Mouse (Mus musculus) myocyte (in vitro differentiated cells): Measurements from ENCODE around the gene Ptprr. TPM values are rescaled to one million over a fixed set of nuclear protein-coding genes. Genes with fewer than 3 reads are reported as not detected.
A peak's percentile ranks its signal among the peaks of the same experiment; 100 is the strongest.

Source experiments
- H3K27me3 ChIP-seq: one replicate; pipeline ENCODE4 v1.6.1; 2011; ENCODE audit not compliant: control insufficient read depth, insufficient read depth, insufficient read length
- H3K36me3 ChIP-seq: one replicate; pipeline ENCODE4 v1.6.1; 2011; ENCODE audit not compliant: control insufficient read depth, insufficient read depth
- H3K4me2 ChIP-seq: one replicate; pipeline ENCODE4 v1.6.1; 2011; ENCODE audit warnings: low read depth, control low read depth
- H3K4me3 ChIP-seq: one replicate; pipeline ENCODE4 v1.5.1; 2011; ENCODE audit warnings: mild to moderate bottlenecking, control low read depth, moderate library complexity
- H3K79me2 ChIP-seq: one replicate; pipeline ENCODE4 v1.6.1; 2011; ENCODE audit not compliant: control insufficient read depth, insufficient read depth
- H3ac ChIP-seq: one replicate; pipeline ENCODE4 v1.6.1; 2011; ENCODE audit not compliant: control insufficient read depth, insufficient read length
- CEBPB ChIP-seq: IDR thresholded peaks from 2 replicates; pipeline ENCODE4 v1.6.1; 2011; ENCODE audit warnings: mild to moderate bottlenecking, moderate library complexity; ENCODE audit not compliant: poor library complexity, insufficient read depth, severe bottlenecking
- E2F4 ChIP-seq: IDR thresholded peaks from one replicate; pipeline ENCODE4 v1.6.1; 2011; ENCODE audit warnings: mild to moderate bottlenecking, control low read depth, moderate library complexity; ENCODE audit not compliant: insufficient read depth
- MAX ChIP-seq: IDR thresholded peaks from one replicate; pipeline ENCODE4 v1.6.1; 2011; ENCODE audit warnings: low read depth, mild to moderate bottlenecking, control low read depth
- MYOD1 ChIP-seq, 3 experiments: IDR thresholded peaks; one replicate each; pipeline ENCODE4 v1.6.1; 2011; ENCODE audit warnings: control low read depth in 2 of 3, low read depth in 2 of 3, mild to moderate bottlenecking in 2 of 3, moderate library complexity in 1 of 3; ENCODE audit not compliant: insufficient read length in 2 of 3, control insufficient read depth in 1 of 3
- MYOG ChIP-seq, 3 experiments: IDR thresholded peaks; one replicate each; pipeline ENCODE4 v1.6.1; 2011; ENCODE audit warnings: control low read depth in 2 of 3, low read depth in 2 of 3, mild to moderate bottlenecking in 2 of 3; ENCODE audit not compliant: insufficient read length in 2 of 3, control insufficient read depth in 1 of 3, insufficient read depth in 1 of 3
- POLR2A ChIP-seq: IDR thresholded peaks from one replicate; pipeline ENCODE4 v1.6.1; 2011; ENCODE audit warnings: low read depth, mild to moderate bottlenecking, control low read depth, moderate library complexity; ENCODE audit not compliant: insufficient read length
- POLR2AphosphoS2 ChIP-seq: IDR thresholded peaks from one replicate; pipeline ENCODE4 v1.6.1; 2011; ENCODE audit warnings: low read depth, control low read depth; ENCODE audit not compliant: insufficient read length
- REST ChIP-seq: IDR thresholded peaks from one replicate; pipeline ENCODE4 v1.6.1; 2011; ENCODE audit warnings: mild to moderate bottlenecking, control low read depth, moderate library complexity; ENCODE audit not compliant: insufficient read depth, insufficient read length
- SRF ChIP-seq: IDR thresholded peaks from one replicate; pipeline ENCODE4 v1.6.1; 2011; ENCODE audit warnings: low read depth; ENCODE audit not compliant: control insufficient read depth, insufficient read length
- TCF12 ChIP-seq: IDR thresholded peaks from one replicate; pipeline ENCODE4 v1.6.1; 2011; ENCODE audit warnings: mild to moderate bottlenecking, control low read depth; ENCODE audit not compliant: poor library complexity, insufficient read depth, severe bottlenecking
- TCF3 ChIP-seq: IDR thresholded peaks from one replicate; pipeline ENCODE4 v1.6.1; 2011; ENCODE audit warnings: low read depth, control low read depth; ENCODE audit not compliant: insufficient read length
- USF1 ChIP-seq: IDR thresholded peaks from one replicate; pipeline ENCODE4 v1.6.1; 2011; ENCODE audit warnings: low read depth, mild to moderate bottlenecking, control low read depth, moderate library complexity
- polyA plus RNA-seq: library from polyadenylated mRNA; unstranded; fragments of >200 nt; fragmentation: generic; extraction: Trizol; gene quantifications from one replicate; pipeline ENCODE4 v1.2.1, GENCODE M21; 2012; ENCODE audit warnings: missing spikeins

Gene Ptprr
- polyA plus RNA-seq, 1 experiment, result 0.11 TPM

- H3K36me3 ChIP-seq, result no peaks in the 10 kb centered on the region
- no peaks in the 10 kb centered on the region for H3K27me3 ChIP-seq
- H3K79me2 ChIP-seq, result no peaks in the 10 kb centered on the region
- no peak overlapping the region for H3K4me3 ChIP-seq
- TF ChIP-seq POLR2A (no peak), USF1 (no peak), MAX (no peak), REST (no peak), MYOD1 (IDR thresholded peaks at IDR 0.05; ENCODE audit: control insufficient read depth in 1 of 3, insufficient read length in 2 of 3, low read depth in 2 of 3) (no peak), SRF (no peak), MYOG (IDR thresholded peaks at IDR 0.05; ENCODE audit: control insufficient read depth in 1 of 3, insufficient read depth in 1 of 3, insufficient read length in 2 of 3, low read depth in 2 of 3) (no peak), E2F4 (no peak), CEBPB (no peak), POLR2AphosphoS2 (no peak), TCF12 (no peak), TCF3 (no peak)
- H3ac ChIP-seq, result no peak overlapping the region
- H3K4me2 ChIP-seq, result no peak overlapping the region
Measured at GRCm38 (mm10) chr10:116290483-116290882, 272.5 kb downstream of the Ptprr start.

DNA sequence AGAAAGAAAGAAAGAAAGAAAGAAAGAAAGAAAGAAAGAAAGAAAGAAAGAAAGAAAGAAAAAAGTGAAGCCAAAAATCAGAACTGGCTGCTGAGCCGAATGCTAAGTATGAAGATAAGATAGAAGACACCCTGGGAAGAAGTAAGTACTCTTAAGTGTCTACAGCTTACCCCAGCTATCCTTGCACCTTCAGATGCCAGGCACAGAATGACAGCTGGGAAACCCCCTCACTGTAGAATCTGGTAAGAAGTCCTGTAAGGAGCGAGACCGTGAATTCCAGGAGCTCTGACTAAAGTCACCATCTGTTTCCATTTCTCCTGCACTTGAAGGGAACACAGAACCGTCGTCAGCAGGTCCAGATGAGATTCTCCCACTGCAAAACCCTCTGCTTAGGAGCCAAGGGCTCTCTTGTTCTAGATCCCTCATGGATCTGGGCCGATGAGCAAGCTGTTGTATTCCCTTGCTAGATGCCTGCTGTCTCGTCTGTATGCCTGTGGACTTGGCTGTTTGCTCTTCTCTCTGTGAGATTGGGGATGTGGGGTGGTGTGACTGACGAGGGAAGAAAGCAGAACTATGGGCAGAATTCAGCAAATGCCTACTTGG is 273.2 kb downstream of the Ptprr start:
- H3ac ChIP-seq, result no peak overlapping the region

DNA sequence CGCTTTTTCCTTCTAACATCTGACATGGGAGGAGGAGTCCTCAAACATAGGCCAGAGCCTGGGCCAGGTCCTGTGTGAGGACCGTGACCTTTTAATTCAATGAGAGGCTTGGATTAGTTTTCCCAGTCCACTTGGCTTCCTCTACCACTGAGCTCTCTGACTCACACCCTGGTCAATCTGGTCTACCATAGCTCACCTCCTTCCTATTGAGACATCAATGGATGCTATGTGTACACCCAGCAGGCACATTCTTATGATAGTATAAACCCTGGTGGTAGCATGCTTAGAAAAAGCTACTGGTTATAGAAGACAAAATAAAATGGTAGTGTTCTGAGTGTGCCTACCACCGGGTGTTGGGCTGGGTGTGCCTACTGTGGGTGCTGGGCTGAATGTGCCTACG is 278.4 kb downstream of the Ptprr start:
- H3K79me2 ChIP-seq, result no peaks in the 10 kb centered on the region
- no peak overlapping the region for H3K4me3 ChIP-seq
- no peak for TF ChIP-seq TCF3
- no peak for TF ChIP-seq USF1
- TF ChIP-seq MYOD1 (IDR thresholded peaks at IDR 0.05; ENCODE audit: control insufficient read depth in 1 of 3, insufficient read length in 2 of 3, low read depth in 2 of 3), result no peak
- TF ChIP-seq E2F4, result no peak
- no peak for TF ChIP-seq POLR2A
- no peak for TF ChIP-seq REST
- no peak for TF ChIP-seq POLR2AphosphoS2
- TF ChIP-seq SRF, result no peak
- no peak for TF ChIP-seq MYOG (IDR thresholded peaks at IDR 0.05; ENCODE audit: control insufficient read depth in 1 of 3, insufficient read depth in 1 of 3, insufficient read length in 2 of 3, low read depth in 2 of 3)
- no peak for TF ChIP-seq TCF12
- no peak for TF ChIP-seq CEBPB
- no peak for TF ChIP-seq MAX
- H3K4me2 ChIP-seq, result no peak overlapping the region
- no peak overlapping the region for H3ac ChIP-seq
- no peaks in the 10 kb centered on the region for H3K36me3 ChIP-seq
- H3K27me3 ChIP-seq, result no peaks in the 10 kb centered on the region

More for the DNA sequence above, 273.2 kb downstream of the Ptprr start:
- no peak for TF ChIP-seq E2F4
- TF ChIP-seq SRF, result no peak
- TF ChIP-seq MYOG (IDR thresholded peaks at IDR 0.05; ENCODE audit: control insufficient read depth in 1 of 3, insufficient read depth in 1 of 3, insufficient read length in 2 of 3, low read depth in 2 of 3), result no peak
- TF ChIP-seq POLR2AphosphoS2, result no peak
- TF ChIP-seq MYOD1 (IDR thresholded peaks at IDR 0.05; ENCODE audit: control insufficient read depth in 1 of 3, insufficient read length in 2 of 3, low read depth in 2 of 3), result no peak
- TF ChIP-seq REST, result no peak
- no peak for TF ChIP-seq MAX
- no peak for TF ChIP-seq POLR2A
- TF ChIP-seq CEBPB, result no peak
- no peak overlapping the region for H3K4me2 ChIP-seq
- H3K4me3 ChIP-seq, result no peak overlapping the region
- no peaks in the 10 kb centered on the region for H3K27me3 ChIP-seq
- H3K36me3 ChIP-seq, result no peaks in the 10 kb centered on the region
- no peaks in the 10 kb centered on the region for H3K79me2 ChIP-seq

DNA sequence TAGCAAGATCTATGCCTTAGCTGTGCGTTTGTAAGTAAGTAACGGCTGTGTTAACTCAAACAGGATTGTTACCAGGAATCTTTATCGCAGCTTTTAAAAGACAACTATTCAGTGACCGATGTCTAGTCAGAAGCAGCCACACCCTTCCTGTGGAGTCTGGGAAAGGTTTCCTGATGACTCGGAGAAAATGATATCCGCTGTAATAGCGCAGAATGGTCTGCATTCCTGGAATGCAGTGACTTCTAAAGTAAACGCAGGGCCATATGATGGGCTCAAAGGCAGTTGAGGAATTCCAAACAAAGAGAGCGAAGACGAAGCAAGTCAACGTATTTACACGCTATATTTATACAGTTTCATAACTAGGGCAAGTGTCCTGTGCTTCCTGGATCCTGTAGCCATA is 279.8 kb downstream of the Ptprr start:
- Histone ChIP-seq H3K4me3 (no peak overlapping the region), H3K27me3 (no peaks in the 10 kb centered on the region), H3ac (no peak overlapping the region), H3K79me2 (no peaks in the 10 kb centered on the region), H3K36me3 (no peaks in the 10 kb centered on the region), H3K4me2 (peak overlapping the region; percentile 84)
- no peak for TF ChIP-seq POLR2A
- no peak for TF ChIP-seq REST

DNA sequence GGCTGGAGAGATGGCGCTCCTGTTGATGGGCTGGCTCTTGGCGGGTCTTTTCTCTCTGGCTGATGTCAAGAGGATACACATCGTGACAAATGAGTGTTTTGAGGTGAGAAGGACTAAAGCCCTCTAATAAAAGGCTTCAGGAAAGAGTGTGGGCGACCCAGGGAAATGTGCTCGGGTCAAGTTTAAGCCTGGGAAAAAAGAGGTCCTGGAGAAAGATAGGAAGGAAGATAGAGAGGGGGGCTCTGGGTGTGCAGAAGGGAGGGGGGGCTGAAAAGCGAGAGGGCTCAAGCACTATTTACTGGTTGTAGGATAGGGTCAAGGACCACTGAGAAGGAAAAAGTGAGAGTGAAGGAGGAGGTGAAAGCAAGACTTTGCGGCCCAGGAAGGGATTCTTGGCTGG is 282.8 kb downstream of the Ptprr start:
- Histone ChIP-seq H3K27me3 (no peaks in the 10 kb centered on the region), H3K4me2 (no peak overlapping the region), H3K4me3 (no peak overlapping the region), H3K36me3 (no peaks in the 10 kb centered on the region), H3ac (no peak overlapping the region), H3K79me2 (no peaks in the 10 kb centered on the region)
- TF ChIP-seq POLR2AphosphoS2 (no peak), TCF12 (no peak), MYOG (IDR thresholded peaks at IDR 0.05; ENCODE audit: control insufficient read depth in 1 of 3, insufficient read depth in 1 of 3, insufficient read length in 2 of 3, low read depth in 2 of 3) (no peak), USF1 (no peak), MAX (no peak), REST (no peak), CEBPB (no peak), MYOD1 (IDR thresholded peaks at IDR 0.05; ENCODE audit: control insufficient read depth in 1 of 3, insufficient read length in 2 of 3, low read depth in 2 of 3) (no peak), TCF3 (no peak), POLR2A (no peak), E2F4 (no peak), SRF (no peak)
